Mouse (Mus musculus): ENCODE data around the gene Idua.

Idua gene

DNA sequence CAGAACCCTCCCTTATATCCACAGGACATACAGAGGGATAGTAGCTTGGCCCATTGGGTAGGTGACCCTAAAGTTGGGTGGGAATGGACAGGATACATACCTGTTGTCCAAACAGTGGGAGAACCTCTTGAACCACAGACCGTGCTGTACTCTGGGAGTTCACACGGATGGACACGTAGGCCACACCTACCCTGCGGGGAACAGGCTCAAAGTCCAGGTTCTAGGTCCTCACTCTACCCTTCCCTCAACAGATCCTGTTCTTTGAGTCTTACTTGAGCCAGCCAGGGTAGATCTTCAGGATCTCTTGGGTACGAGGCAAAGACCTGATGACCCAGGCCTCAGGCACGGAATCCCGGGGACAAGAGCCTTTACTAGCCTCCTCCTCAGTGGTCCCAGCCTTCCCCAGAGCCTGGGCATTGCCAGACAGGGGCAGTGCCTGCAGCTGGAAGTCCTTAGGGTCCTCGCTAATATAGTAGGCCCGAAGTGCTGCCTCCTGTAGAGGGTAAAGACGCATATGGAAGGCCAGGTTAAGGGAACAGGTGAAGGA, 5.6 kb upstream of the Idua start:
- no peak for DNase-seq (ENCODE audit: low spot score in 2 of 2)

DNA sequence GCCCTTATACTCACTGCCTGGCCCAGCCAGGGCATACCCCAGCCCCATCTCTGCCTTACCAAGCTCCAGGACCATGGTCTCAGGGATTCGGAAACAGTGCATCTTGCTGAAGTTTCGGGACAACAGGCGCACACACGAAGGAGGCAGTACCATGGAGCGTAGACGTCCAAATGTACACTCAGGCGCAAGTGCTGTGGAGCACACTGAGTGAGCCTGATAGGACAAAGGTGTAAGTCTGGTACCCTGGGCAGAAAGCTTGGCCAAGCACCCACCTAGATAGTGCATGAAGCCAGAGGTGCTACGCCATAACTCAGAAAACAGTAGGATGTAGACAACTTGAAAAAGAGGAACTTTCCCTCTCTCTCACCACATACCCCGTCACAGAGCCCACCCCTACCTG, 4.8 kb upstream of the Idua start:
- no peak for DNase-seq (ENCODE audit: low spot score in 2 of 2)

DNA sequence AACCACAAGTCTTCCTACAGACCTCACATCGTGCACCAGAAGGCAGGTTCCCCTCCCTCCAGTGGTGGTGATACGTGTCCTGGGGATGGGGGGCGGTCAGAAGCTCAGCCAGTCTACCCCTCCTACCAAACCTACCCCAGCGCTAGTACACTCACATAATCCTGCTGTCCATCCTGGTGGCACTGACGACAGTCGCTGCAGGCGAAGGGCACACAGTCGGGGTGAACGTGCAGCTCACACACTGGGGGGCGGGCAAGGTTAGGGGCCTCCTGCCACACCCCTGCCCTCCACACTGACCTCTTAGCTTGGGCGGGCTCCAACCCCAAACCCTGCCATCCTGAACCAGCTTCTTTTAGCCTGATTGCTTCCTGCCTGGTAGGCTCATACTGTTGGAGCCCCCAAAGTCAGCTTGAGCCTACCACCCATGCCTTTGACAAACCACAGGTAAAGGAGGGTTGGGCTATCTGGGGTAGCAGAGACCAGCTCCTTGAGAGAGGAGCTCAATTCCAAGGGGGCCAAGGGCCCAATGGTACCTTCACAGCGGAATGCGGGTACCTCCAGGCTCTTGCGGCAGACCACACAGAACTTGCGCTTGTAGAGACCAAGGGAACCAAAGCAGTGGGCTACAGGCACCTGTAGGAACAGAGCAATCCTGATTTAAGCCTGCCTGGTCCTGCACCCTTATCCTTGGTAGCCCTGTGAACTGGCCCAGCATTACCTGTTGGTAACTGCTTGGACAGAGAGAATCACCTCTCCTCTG, 4.1 kb upstream of the Idua start:
- DNase-seq (ENCODE audit: low spot score in 2 of 2): no peak

DNA sequence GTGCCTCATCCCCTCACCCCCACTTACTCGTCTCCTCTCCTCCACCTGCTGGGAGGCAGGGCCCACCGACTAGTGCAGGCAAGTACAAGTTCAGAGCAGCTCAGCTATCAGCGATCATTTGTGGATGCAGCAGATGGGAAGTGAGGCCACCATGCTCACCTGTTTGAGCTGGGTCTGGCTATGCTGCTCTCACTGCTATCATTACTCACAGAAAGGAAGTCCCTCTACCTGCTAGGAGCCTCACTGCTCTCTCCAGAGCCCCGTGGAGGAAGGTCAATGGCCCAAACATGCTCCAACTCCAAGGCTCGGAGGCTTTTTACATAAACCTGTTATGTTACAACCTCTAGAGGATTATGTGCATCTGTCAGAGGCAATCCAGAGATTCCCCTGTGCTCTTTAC, 2.7 kb upstream of the Idua start:
- no peak for DNase-seq (ENCODE audit: low spot score in 2 of 2)

DNA sequence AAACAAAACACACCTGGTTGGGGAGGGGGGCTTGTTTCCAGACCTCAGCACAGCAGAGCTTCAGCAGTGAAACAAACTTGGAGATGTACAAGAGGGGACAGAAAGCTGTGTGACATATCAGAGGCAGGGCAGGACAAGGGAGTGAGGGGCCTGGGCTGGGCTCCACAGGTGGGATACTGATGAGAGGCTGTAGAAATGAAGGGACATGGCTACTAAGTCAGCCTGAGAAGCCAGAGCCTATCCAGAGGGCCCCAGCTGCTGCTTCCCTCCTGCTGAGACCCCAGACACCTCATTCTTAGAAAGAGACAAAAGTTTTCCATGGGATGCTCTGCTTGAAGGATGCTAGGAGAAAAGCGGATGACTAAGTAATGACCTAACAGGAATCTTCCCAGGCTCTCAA, 1.5 kb upstream of the Idua start:
- DNase-seq (ENCODE audit: low spot score in 2 of 2): no peak

DNA sequence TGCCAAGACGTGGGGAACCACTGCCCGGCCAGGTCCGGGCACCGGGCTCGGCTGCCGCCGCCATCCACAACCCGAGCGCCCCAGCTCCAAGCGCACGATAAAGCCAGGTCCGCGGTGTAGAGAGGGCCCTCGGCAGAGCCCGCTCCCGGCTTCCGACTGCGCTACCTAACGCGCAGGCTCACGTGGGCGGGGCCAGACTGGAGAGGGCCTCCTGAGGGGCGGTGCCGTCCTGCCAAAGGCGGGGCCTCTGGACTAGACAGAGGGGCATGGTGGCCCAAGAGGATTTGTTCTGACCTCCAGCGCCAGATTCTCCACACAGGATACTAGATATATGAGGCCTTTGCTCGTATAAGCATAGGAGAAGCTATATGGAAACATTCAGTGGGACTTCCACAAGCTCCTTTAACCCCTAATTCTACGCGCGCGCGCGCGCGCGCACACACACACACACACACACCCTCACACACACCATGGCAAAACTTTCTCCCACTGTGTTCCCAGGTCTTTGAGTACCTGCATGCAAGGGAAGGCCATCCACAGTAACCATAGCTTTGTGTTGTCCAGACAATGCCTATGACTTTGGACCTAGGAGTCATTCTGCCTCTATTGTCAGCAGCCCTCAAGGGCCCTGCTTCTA, 619 bp downstream of the Idua start:
- peak; percentile 72 to 83 for DNase-seq (ENCODE audit: low spot score in 2 of 2)

DNA sequence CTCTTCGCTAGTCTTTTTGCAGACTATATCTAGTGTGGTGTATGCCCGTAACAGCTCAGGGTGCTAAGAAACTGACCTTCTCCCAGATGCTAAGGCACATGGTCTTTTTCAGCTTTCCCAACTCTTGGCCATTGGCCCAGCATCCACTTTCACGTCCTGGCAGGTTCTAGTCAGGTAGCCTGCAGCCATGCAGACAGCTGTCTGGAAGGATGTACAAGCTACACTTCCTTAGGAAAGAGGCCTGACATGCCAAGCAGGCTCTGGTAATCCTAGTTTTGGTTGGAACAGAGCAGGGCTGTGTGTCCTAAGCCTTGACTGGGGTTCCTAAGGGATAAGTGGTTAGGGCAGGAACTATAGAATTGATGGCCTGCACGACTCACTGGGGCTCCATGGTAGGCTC, 2.6 kb downstream of the Idua start:
- DNase-seq (ENCODE audit: low spot score in 2 of 2): no peak

DNA sequence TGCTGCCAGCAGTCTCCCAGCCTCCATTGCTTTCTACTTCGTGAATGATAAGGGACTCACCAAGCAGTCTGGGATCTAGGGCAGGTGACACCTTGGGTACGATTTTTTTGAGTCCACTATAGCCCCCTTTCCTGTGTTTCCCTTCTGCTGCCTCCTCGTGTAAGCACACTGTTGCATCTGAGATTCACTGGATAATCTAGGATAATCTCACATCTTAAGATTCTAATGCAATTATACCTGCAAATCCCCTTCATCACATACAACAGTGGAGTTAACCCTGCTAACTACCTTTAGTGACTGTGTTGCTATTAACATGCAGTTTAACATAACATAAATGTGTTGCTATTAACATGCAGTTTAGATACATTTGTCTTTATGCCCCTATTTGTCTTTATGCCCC, 4.9 kb downstream of the Idua start:
- DNase-seq (ENCODE audit: low spot score in 2 of 2): no peak

DNA sequence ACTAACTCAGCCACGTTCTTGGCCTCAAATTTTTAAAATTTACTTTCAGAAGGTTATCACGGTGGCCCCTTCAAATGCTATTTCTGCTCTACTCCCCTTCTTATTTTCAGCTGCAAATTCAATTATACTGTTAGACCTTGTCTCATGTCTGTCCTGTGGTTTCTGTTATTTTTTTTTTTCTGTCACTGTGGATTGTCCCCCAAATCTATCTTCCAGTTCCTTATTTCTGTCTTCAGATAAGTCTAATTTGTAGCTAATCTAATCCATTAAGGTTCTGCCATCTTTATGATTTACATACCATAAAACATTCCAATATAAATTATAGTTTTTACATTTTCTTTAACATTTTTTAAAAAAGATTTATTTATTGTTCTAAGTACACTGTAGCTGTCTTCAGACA, 7.2 kb downstream of the Idua start:
- no peak for DNase-seq (ENCODE audit: low spot score in 2 of 2)

DNA sequence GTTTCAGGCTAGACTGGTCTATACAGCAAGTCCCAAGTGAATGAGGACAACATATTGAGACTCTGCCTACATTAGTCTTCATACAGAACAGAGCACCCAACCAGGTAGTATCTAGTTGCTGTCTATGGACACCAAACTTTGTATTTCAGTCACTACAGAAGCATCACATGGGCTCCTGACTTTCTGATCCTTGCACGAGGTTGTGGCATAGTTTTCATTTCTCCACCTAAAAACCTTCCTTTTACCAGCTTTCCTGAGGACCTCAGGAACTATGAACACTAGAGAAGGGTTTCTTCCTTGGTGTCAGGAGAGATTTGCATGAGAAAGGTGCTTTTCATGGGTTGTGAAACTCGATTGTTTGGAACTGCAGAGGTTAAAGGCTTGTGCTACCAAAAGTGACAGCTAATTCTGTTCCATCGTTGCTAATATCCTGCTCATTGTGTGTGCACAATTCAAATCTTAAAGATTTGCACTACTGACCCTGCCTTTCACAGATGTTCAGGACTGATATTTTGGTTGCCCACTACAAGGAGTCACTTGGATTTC, 8.3 kb downstream of the Idua start:
- DNase-seq (ENCODE audit: low spot score in 2 of 2): no peak

DNA sequence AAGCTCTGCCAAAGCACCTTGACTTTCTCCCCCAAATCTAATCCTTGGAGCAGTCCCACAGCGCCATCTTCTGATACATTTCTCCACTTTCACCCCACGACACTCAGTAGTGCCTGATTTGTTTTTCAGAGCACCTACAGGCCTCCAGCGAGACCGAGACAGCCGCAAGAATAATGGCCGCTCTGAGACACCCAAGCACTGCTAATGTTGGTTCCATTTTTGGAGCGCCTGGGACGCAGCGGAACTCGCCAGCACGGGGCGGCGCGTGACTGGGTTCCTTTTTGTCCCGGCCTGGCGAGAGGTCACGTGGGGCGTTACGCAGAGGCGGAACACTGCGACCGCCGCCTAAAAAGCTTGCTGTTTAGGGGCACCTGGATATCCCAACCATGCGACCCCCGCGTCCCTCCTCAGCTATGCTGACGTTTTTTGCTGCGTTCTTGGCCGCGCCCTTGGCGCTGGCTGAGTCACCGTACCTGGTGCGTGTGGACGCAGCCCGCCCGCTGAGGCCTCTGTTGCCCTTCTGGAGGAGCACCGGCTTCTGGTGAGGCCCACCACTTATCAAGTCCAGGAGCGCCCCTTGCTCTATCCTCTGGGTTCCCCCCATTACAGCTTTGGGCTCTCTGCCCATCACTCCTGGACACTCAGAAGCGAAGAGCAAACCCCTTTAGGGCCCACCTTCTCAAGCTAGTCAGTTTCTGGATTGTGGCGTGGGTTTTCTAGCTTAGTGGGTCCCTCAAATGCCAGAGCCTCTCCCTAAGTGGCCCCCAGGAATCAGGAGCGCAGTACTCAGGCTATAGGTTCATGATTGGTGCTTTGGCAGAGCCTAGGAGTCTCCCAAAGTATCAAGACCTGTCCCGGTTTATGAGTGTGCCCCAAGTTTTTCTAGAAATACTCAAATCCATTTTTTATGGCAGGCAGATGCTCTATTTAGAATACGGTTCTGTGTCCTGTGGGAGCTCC, 9.1 kb downstream of the Idua start, which contains the start of gene Dgkq:
Gene Dgkq (minus strand): TSS at position 696 of the 960 bp plus-strand sequence.
- DNase-seq (ENCODE audit: low spot score in 2 of 2): peak; percentile 70 to 74

DNA sequence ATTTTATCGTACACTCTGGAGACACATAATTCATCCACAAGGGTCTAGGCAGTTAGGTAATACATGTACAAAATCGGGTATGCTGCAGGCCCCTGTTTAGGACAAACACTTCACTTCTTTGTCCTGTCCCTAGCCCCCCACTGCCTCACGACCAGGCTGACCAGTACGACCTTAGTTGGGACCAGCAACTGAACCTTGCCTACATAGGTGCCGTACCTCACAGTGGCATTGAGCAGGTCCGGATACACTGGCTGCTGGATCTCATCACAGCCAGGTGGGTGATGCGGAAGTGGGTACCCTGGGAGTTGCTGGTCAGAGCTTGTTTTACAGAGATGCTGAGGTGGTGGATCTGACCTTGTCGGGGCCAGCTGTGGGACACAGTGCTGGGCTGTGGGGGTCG, 9.9 kb downstream of the Idua start:
- no peak for DNase-seq (ENCODE audit: low spot score in 2 of 2)

DNA sequence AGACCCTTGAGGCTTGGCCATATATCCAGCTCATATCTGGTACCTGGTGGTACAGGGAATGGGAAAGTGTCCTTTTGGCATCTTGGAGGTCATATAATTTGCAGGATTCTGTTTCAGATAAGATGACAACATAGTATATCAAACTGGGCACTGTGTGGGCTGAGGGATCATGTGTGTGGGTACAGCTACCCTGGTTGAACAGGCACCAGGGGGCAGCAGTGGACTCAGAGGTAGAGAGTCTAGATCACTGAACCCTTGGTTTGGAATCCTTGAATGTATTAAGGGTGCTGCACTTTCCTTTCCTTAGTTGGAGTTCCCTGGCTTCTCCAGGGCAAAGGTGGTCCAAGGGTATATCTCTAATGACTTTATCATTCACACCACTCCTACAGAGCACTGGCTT, 10.7 kb downstream of the Idua start:
- peak in 1 of 2 experiments; percentile 62 for DNase-seq (ENCODE audit: low spot score in 2 of 2)

DNA sequence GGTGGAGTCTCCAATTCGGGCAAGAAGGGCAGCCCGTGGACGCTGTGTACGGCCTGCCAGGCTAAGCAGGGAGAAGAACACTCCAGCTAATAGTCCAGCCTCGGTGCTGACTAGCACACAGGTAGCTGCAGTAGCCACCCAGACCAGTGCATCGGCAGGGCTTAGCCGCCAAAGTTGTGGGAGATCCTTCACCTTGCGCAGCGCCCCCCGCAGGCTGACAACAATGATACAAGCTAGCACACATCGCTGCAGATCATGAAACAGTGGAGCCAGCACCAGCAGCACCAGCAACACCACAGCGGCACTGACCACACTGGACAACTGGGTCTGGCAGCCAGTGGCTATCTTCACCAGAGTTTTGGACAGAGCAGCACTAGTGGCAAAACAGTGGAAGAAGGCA, 11.6 kb downstream of the Idua start:
- DNase-seq (ENCODE audit: low spot score in 2 of 2): no peak

DNA sequence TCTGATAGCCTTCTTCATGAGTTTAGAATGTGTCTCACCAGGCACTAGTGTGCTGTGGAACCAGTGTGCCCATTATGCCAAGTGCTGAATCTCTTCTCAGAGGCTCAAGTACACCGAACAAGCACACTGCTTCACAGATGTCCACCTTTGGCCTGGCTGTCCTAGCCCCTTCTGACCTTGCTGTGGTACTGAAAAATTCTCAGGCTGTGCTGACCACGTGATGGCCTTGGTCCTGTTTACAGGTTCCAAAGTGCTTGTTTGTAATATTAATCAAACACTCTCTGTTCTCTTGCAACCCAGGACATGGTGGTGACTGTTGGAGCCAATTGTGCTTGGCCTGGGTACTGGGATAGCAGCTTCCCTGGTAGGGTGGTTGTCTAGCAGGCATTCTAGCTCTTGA, 14.5 kb downstream of the Idua start:
- DNase-seq (ENCODE audit: low spot score in 2 of 2): no peak

DNA sequence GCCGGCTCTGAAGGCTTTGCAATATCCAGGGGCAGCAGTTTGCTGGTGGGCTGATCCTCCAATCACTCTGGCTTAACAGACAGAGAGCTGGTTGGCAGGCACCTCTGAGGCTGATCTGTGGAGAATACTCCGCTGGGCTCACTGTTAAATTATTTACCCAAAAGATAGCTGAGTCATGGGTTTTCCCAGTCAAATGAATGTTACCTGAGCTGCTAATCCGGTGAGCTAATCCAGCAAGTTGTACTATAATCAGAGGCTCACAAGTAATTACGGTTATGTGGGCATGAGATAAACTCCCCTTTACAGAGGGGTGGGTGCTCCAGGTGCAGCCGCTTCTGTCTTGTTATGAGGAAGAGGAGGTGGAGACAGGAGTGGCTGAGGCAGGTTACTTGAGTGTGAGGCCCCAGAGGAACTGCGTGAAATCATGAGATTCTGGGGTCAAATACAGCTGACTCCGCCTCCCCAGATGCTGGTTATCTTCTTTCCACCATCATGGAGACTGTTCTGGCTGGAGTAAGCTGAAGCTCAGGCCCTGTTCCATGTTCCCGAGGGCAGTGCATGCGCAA, 15.2 kb downstream of the Idua start, which contains the start of gene Slc26a1:
Gene Slc26a1 (minus strand): TSS at position 319 of the 566 bp plus-strand sequence.
- no peak for DNase-seq (ENCODE audit: low spot score in 2 of 2)

DNA sequence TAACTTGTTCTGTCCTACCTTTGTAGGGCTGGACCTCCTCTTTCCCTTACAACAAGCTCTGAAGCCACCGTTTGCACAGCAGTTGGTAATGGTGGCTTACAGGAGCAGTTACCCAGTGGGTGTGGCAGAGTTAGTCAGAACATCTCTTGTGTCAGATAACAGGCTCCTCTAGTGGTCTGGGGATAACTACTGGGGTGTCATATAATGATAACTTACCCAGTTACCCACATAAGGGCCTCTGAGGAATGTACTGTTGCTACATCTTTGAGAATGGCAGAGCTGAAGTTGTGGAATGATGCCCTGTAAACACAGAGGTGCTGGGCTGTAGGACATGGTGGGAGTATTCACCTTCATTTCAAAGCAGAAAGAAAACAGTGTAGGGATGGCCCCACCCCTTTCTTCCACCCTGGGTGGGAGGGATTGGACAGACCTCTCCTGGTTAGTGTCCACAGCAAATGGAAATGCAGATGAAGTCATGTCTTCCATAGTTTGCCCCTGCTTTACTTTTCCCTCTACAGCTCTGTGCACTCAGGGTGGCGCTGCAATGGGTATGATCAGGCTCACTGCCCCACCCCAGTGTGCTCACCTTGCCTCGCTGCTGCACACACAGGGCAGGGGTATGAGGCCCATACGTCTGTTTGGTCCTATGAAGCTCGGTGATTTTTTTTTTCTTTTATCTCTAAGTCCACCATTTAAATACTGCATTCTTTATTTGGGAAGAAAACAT, 16.8 kb downstream of the Idua start:
- DNase-seq (ENCODE audit: low spot score in 2 of 2): no peak

DNA sequence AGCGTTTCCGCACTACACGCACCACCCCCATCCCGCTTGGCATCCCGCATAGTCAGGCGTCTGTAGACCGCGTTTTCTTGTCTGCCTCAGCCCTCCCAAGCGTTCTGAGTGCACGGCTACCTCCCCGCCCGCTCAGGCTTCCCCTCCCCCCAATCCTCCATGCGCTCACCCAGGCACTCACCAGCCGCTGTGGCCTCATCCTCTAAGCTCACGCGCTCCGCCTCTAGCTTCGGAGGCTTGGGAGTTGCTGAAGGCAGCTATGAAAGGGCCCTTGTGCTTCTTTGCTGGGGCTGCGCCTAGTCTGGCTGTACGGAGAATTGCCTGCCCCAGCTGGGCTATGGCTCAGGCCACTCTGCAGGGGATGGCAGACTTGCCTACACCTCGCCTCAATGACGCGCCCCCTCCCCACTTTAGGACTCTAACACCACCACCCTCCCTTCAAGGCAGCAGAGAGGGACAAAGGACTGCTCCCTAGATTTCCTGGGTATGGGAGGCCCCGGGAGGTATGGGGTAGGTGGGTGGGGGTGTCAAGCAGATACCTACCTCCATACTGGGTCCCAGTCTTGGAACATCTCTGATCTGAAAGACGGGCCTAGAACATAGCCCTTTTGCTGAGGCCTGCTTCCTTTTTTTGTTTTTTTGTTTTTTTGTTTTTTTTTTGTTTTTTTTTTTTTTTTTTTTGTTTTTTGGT, 17.6 kb downstream of the Idua start:
- DNase-seq (ENCODE audit: low spot score in 2 of 2): no peak

DNA sequence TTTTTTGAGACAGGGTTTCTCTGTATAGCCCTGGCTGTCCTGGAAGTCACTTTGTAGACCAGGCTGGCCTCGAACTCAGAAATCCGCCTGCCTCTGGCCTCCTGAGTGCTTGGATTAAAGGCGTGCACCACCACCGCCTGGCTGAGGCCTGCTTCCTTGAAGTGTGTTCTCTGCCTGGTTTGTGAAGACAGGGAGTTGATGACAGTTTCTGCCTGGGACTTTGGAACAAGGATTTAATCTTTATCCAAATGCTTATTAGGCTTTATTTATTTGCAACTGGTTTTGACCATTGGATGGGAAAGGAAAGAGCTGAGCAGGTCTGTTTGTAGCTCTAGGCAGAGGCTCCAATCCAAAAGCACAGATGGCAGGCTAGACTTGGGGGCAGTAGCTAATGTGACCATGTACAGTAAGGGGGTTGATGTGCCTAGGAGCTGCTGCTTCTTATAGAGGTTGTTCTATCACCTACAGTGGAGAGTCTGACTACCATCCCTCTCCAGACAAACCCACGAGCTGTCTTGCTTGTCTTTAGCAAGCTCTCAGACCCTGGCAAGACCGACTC, 18.2 kb downstream of the Idua start:
- no peak for DNase-seq (ENCODE audit: low spot score in 2 of 2)

DNA sequence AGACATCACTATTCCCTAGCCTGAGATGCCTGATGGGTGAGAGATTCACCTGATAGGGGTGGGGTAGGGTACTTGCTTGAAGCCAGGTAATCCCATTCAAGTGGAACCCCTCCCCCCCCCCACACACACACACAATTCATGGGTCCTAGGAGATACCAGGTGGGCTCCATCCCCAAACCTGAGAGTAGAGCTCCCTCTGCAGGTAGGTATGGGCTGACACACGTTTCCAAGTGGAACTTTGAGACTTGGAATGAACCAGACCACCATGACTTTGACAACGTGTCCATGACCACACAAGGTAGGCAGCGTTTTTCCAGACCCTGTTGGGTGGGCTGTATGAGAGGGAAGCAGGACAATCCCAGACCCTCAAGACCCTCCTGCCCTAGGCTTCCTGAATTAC, 19.8 kb downstream of the Idua start:
- DNase-seq (ENCODE audit: low spot score in 2 of 2): no peak

Measured in thymus, postnatal 10 days (tissue).